Mouse (Mus musculus) gastrocnemius, postnatal 14 days (tissue): ENCODE measurements around the gene Tcf7l1. TPM values are rescaled to one million over a fixed set of nuclear protein-coding genes. Genes with fewer than 3 reads are reported as not detected.
A peak's percentile ranks its signal among the peaks of the same experiment; 100 is the strongest.

Experiments used
- DNase-seq: peaks from one replicate; pipeline ENCODE4 v3.0.0; 2021; ENCODE audit warnings: mixed read lengths
- intact Hi-C: fragments of 180-260 bp; cut with DNase I; formaldehyde crosslinking; loops from one replicate; pipeline ENCODE4 v1.15.1; 2025; ENCODE audit warnings: low total_unique reads
- total RNA-seq, 2 experiments: library from RNA; stranded (reverse); gene quantifications; 2 replicates each; pipeline ENCODE4 v1.2.3; 2021

Gene Tcf7l1
- total RNA-seq, 2 experiments from 2014 or later = 9.6 to 10.4 TPM

GRCm38 (mm10) chr6:72678631-72679030 is 110.4 kb downstream of the Tcf7l1 start:
- no peak for DNase-seq
- intact Hi-C loops = no loop called here

GRCm38 (mm10) chr6:72677510-72678220 is 111.4 kb downstream of the Tcf7l1 start:
- intact Hi-C loops = no loop called here
- no peak for DNase-seq

- intact Hi-C loops = no loop called here
- DNase-seq = no peak
These were observed 112.0 kb downstream of the Tcf7l1 start for GRCm38 (mm10) chr6:72677079-72677478.

- intact Hi-C loops = no loop called here
- no peak for DNase-seq
These were observed 112.7 kb downstream of the Tcf7l1 start for GRCm38 (mm10) chr6:72676376-72676775.

- DNase-seq = no peak
- intact Hi-C loops = loop anchor here (5.0 kb wide), 1 partner anchor 114 kb away; the partner anchor contains the start of gene Tcf7l1
These were observed 115.3 kb downstream of the Tcf7l1 start for GRCm38 (mm10) chr6:72673751-72674150.

- no peak for DNase-seq
- intact Hi-C loops = loop anchor here (5.0 kb wide), 1 partner anchor 116 kb away; the partner anchor contains the start of gene Tcf7l1
These were observed 117.9 kb downstream of the Tcf7l1 start for GRCm38 (mm10) chr6:72671129-72671528.

- DNase-seq = peak; percentile 81
- intact Hi-C loops = no loop called here
These were observed 122.0 kb downstream of the Tcf7l1 start for GRCm38 (mm10) chr6:72667021-72667420.

- intact Hi-C loops = no loop called here
- DNase-seq = no peak
These were observed 124.8 kb downstream of the Tcf7l1 start for GRCm38 (mm10) chr6:72664290-72664689.

GRCm38 (mm10) chr6:72663000-72663399 is 126.1 kb downstream of the Tcf7l1 start:
- intact Hi-C loops = no loop called here
- DNase-seq = no peak

GRCm38 (mm10) chr6:72660391-72660720 is 128.7 kb downstream of the Tcf7l1 start:
- DNase-seq = no peak
- intact Hi-C loops = no loop called here

GRCm38 (mm10) chr6:72659717-72660390 is 129.2 kb downstream of the Tcf7l1 start:
- no peak for DNase-seq
- intact Hi-C loops = no loop called here

GRCm38 (mm10) chr6:72658006-72658405 is 131.0 kb downstream of the Tcf7l1 start:
- intact Hi-C loops = no loop called here

GRCm38 (mm10) chr6:72656053-72656442 is 133.0 kb downstream of the Tcf7l1 start:
- intact Hi-C loops = no loop called here

More at GRCm38 (mm10) chr6:72658006-72658405, 131.0 kb downstream of the Tcf7l1 start:
- no peak for DNase-seq

GRCm38 (mm10) chr6:72655309-72656052 is 133.6 kb downstream of the Tcf7l1 start:
- DNase-seq = peak; percentile 75
- intact Hi-C loops = no loop called here

More at GRCm38 (mm10) chr6:72656053-72656442, 133.0 kb downstream of the Tcf7l1 start:
- no peak for DNase-seq

- intact Hi-C loops = no loop called here
These were observed 134.7 kb downstream of the Tcf7l1 start for GRCm38 (mm10) chr6:72654355-72654754.

GRCm38 (mm10) chr6:72653419-72653818 is 135.6 kb downstream of the Tcf7l1 start:
- intact Hi-C loops = no loop called here
- peak; percentile 54 for DNase-seq

More at GRCm38 (mm10) chr6:72654355-72654754, 134.7 kb downstream of the Tcf7l1 start:
- DNase-seq = no peak

- no peak for DNase-seq
- intact Hi-C loops = no loop called here
These were observed 138.7 kb downstream of the Tcf7l1 start for GRCm38 (mm10) chr6:72650338-72650851.

- intact Hi-C loops = loop anchor here (5.0 kb wide), 1 partner anchor 144 kb away; no protein-coding TSS in a partner anchor
- peak; percentile 38 for DNase-seq
These were observed 141.0 kb downstream of the Tcf7l1 start for GRCm38 (mm10) chr6:72648002-72648595.

- DNase-seq = peak; percentile 60
- intact Hi-C loops = loop anchor here (5.0 kb wide), 1 partner anchor 145 kb away; no protein-coding TSS in a partner anchor
These were observed 141.7 kb downstream of the Tcf7l1 start for GRCm38 (mm10) chr6:72647383-72647820.
